Mouse (Mus musculus) spleen, postnatal 10 days (tissue): ENCODE measurements around the gene Arl15.

Source experiments
- DNase-seq, 2 experiments: peaks; one replicate each; pipeline ENCODE4 v3.0.0; 2021 to 2022; ENCODE audit warnings: low spot score in 2 of 2

Gene Arl15

GRCm38 (mm10) chr13:113917868-113918411, 123.6 kb downstream of the Arl15 start:
- DNase-seq: no peak

GRCm38 (mm10) chr13:113918668-113919067, 124.4 kb downstream of the Arl15 start:
- no peak for DNase-seq

- no peak for DNase-seq
These were observed 141.4 kb downstream of the Arl15 start for GRCm38 (mm10) chr13:113935697-113936096.

GRCm38 (mm10) chr13:113937231-113937630, 142.9 kb downstream of the Arl15 start:
- DNase-seq: no peak

- no peak for DNase-seq
These were observed 144.3 kb downstream of the Arl15 start for GRCm38 (mm10) chr13:113938561-113938960.

GRCm38 (mm10) chr13:113939097-113939496, 144.8 kb downstream of the Arl15 start:
- no peak for DNase-seq

GRCm38 (mm10) chr13:113939681-113940080, 145.4 kb downstream of the Arl15 start:
- DNase-seq: no peak

GRCm38 (mm10) chr13:113940151-113940550, 145.8 kb downstream of the Arl15 start:
- DNase-seq: no peak

- no peak for DNase-seq
These were observed 147.6 kb downstream of the Arl15 start for GRCm38 (mm10) chr13:113941943-113942342.

- no peak for DNase-seq
These were observed 153.2 kb downstream of the Arl15 start for GRCm38 (mm10) chr13:113947546-113947945.

- DNase-seq: no peak
These were observed 155.4 kb downstream of the Arl15 start for GRCm38 (mm10) chr13:113949708-113950107.

- DNase-seq: no peak
These were observed 155.8 kb downstream of the Arl15 start for GRCm38 (mm10) chr13:113950131-113950530.

- no peak for DNase-seq
These were observed 163.1 kb downstream of the Arl15 start for GRCm38 (mm10) chr13:113957438-113957837.

GRCm38 (mm10) chr13:113964945-113965344, 170.6 kb downstream of the Arl15 start:
- DNase-seq: no peak

GRCm38 (mm10) chr13:113970706-113971105, 176.4 kb downstream of the Arl15 start:
- DNase-seq: no peak

- no peak for DNase-seq
These were observed 178.1 kb downstream of the Arl15 start for GRCm38 (mm10) chr13:113972401-113972800.

GRCm38 (mm10) chr13:113974866-113975265, 180.6 kb downstream of the Arl15 start:
- DNase-seq: no peak

GRCm38 (mm10) chr13:113975722-113976121, 181.4 kb downstream of the Arl15 start:
- no peak for DNase-seq

GRCm38 (mm10) chr13:113976936-113977335, 182.6 kb downstream of the Arl15 start:
- DNase-seq: no peak

- DNase-seq: no peak
These were observed 186.6 kb downstream of the Arl15 start for GRCm38 (mm10) chr13:113980739-113981460.

GRCm38 (mm10) chr13:113981461-113982000, 187.2 kb downstream of the Arl15 start:
- no peak for DNase-seq

GRCm38 (mm10) chr13:113983633-113984032, 189.3 kb downstream of the Arl15 start:
- no peak for DNase-seq

GRCm38 (mm10) chr13:113984491-113984890, 190.2 kb downstream of the Arl15 start:
- no peak for DNase-seq
